Mouse (Mus musculus): ENCODE results near the gene Nyap2. TPM values are rescaled to one million over a fixed set of nuclear protein-coding genes. Genes with fewer than 3 reads are reported as not detected.

Nyap2 gene
- total RNA-seq, 1 experiment from 2014 or later, result not detected

- no peak for ATAC-seq (replicated peaks; ENCODE audit: insufficient number of reproducible peaks, low FRiP score, low TSS enrichment, poor library complexity, severe bottlenecking)
These were observed 233.4 kb downstream of the Nyap2 start for GRCm38 (mm10) chr1:81310087-81310626.

- ATAC-seq (replicated peaks; ENCODE audit: insufficient number of reproducible peaks, low FRiP score, low TSS enrichment, poor library complexity, severe bottlenecking), result no peak
These were observed 239.7 kb downstream of the Nyap2 start for GRCm38 (mm10) chr1:81316403-81316994.

- ATAC-seq (replicated peaks; ENCODE audit: insufficient number of reproducible peaks, low FRiP score, low TSS enrichment, poor library complexity, severe bottlenecking), result no peak
These were observed 240.3 kb downstream of the Nyap2 start for GRCm38 (mm10) chr1:81316995-81317413.

- no peak for ATAC-seq (replicated peaks; ENCODE audit: insufficient number of reproducible peaks, low FRiP score, low TSS enrichment, poor library complexity, severe bottlenecking)
These were observed 311.0 kb downstream of the Nyap2 start for GRCm38 (mm10) chr1:81387722-81388121.

All from monocyte, adult 5-6 weeks (primary cell).